Mouse (Mus musculus): ENCODE measurements around the gene Prkrip1. TPM values are rescaled to one million over a fixed set of nuclear protein-coding genes. Genes with fewer than 3 reads are reported as not detected.
A peak's percentile ranks its signal among the peaks of the same experiment; 100 is the strongest.

Gene Prkrip1
- 45.5 and 59.1 TPM in 2 replicates for total RNA-seq (2012; rRNA removed)
- total RNA-seq (2014; rRNA removed), result 43.7 and 47.7 TPM in 2 replicates
- polyA plus RNA-seq (2012; ENCODE audit: insufficient read length, low read depth), result 94.8 and 117 TPM in 2 replicates

- Histone ChIP-seq H3K4me1 (ENCODE audit: control insufficient read depth in 1 of 2, insufficient read depth in 2 of 2) (peaks cover 8 to 29% of the 10 kb centered on the region in 2 experiments), H3K9me3 (replicated peaks; ENCODE audit: low read length) (no peaks in the 10 kb centered on the region), H3K4me3 (replicated peaks in 1 of 3; ENCODE audit: low read depth in 2 of 3, low read length in 2 of 3, poor library complexity in 1 of 3) (peak within 1 kb of the TSS; percentile 72 to 99 (median 98)), H3K27ac (ENCODE audit: insufficient read depth, low read depth) (peak within 1 kb of the TSS; percentile 32), H3K27me3 (replicated peaks) (no peaks in the 10 kb centered on the region), H3K9ac (ENCODE audit: insufficient read depth, low read depth) (peak within 1 kb of the TSS; percentile 83), H3K4me2 (ENCODE audit: insufficient read depth, low read depth, poor library complexity, severe bottlenecking) (peak within 1 kb of the TSS; percentile 81), H3K36me3 (replicated peaks in 1 of 2; ENCODE audit: control insufficient read depth in 1 of 2, insufficient read depth in 1 of 2, low read length in 1 of 2) (peaks cover 22 to 34% of the 10 kb centered on the region in 2 experiments), H3K79me2 (replicated peaks; ENCODE audit: control insufficient read depth, extremely low read depth, insufficient read depth, poor library complexity, severe bottlenecking) (peaks cover 14% of the 10 kb centered on the region)
- peak; percentile 99 for DNase-seq (ENCODE audit: extremely low read depth)
- in situ Hi-C loops (cut with MboI; ENCODE audit: low pct_ligation_motif_present, low pct_unique_long_range_greater_than_20kb, low sequenced_read_pairs), result loop anchor here (5.0 kb wide), 1 partner anchor 49 kb away; the partner anchor contains the start of gene Sh2b2
- dilution Hi-C loops (cut with MboI; ENCODE audit: extremely low pct_ligation_motif_present, extremely low pct_unique_long_range_greater_than_20kb, low sequenced_read_pairs), result no loop called here
- TF ChIP-seq CHD1 (IDR thresholded peaks at IDR 0.05; ENCODE audit: low read depth, low read length), result no peak
- 0 out of 2 replicates have a peak, but pooled peaks have one; percentile 63 for TF ChIP-seq MAZ (IDR thresholded peaks at IDR 0.05; ENCODE audit: low read depth, low read length)
- no peak for TF ChIP-seq PAX5 (IDR thresholded peaks at IDR 0.05; ENCODE audit: low read length)
- TF ChIP-seq MAFK (IDR thresholded peaks at IDR 0.05; ENCODE audit: insufficient replicate concordance, low read length), result no peak
- peak; percentile 89 for TF ChIP-seq BHLHE40 (IDR thresholded peaks at IDR 0.05; ENCODE audit: low read depth, low read length)
- peak; percentile 90; the same call in 1 of the 2 replicates for TF ChIP-seq RCOR1 (conservative IDR thresholded peaks at IDR 0.05; ENCODE audit: low read depth, low read length)
- TF ChIP-seq NELFE (IDR thresholded peaks at IDR 0.05; ENCODE audit: low read depth, low read length), result peak; percentile 43; the same call in 1 of the 2 replicates
- peak; percentile 50; the same call in 1 of the 2 replicates for TF ChIP-seq TBP (conservative IDR thresholded peaks at IDR 0.05; ENCODE audit: low read depth, low read length)
- no peak for TF ChIP-seq ZMIZ1 (IDR thresholded peaks at IDR 0.05; ENCODE audit: low read depth, low read length)
- no peak for TF ChIP-seq POLR2AphosphoS2 (IDR thresholded peaks at IDR 0.05; ENCODE audit: low read depth, low read length)
- TF ChIP-seq CTCF (conservative IDR thresholded peaks at IDR 0.05 in 1 of 2, IDR thresholded peaks at IDR 0.05 in 1 of 2; ENCODE audit: low read depth in 2 of 2, low read length in 2 of 2), result no peak
- no peak for TF ChIP-seq ZC3H11A (IDR thresholded peaks at IDR 0.05; ENCODE audit: low read depth, low read length)
- peak; percentile 92 for TF ChIP-seq HCFC1 (IDR thresholded peaks at IDR 0.05; ENCODE audit: low read depth, low read length)
- peak; percentile 80 for TF ChIP-seq TCF12 (IDR thresholded peaks at IDR 0.05; ENCODE audit: low read depth, low read length)
- TF ChIP-seq MXI1 (IDR thresholded peaks at IDR 0.05; ENCODE audit: low read depth, low read length), result no peak
- no peak for TF ChIP-seq ZKSCAN1 (IDR thresholded peaks at IDR 0.05; ENCODE audit: borderline replicate concordance, low read depth, low read length)
- TF ChIP-seq ELF1 (IDR thresholded peaks at IDR 0.05; ENCODE audit: low read depth, low read length), result peak; percentile 73
- TF ChIP-seq EP300 (IDR thresholded peaks at IDR 0.05; ENCODE audit: low read length), result peak; percentile 86
- peak; percentile 67 for TF ChIP-seq JUND (conservative IDR thresholded peaks at IDR 0.05; ENCODE audit: low read depth, low read length)
- TF ChIP-seq NRF1 (IDR thresholded peaks at IDR 0.05; ENCODE audit: low read depth, low read length), result peak; percentile 97
- TF ChIP-seq ZNF384 (IDR thresholded peaks at IDR 0.05; ENCODE audit: low read depth, low read length), result peak; percentile 91
- no peak for TF ChIP-seq E2F4 (IDR thresholded peaks at IDR 0.05; ENCODE audit: insufficient replicate concordance, low read depth, low read length)
- TF ChIP-seq GABPA (IDR thresholded peaks at IDR 0.05; ENCODE audit: insufficient replicate concordance, low read depth, low read length), result peak; percentile 7; the same call in 1 of the 2 replicates
- peak; percentile 57 for TF ChIP-seq MAX (IDR thresholded peaks at IDR 0.05; ENCODE audit: low read length)
- peak; percentile 87 for TF ChIP-seq SIN3A (IDR thresholded peaks at IDR 0.05; ENCODE audit: low read length)
- TF ChIP-seq KAT2A (IDR thresholded peaks at IDR 0.05; ENCODE audit: insufficient replicate concordance, low read length), result peak; percentile 72; the same call in 1 of the 2 replicates
- TF ChIP-seq MEF2A (IDR thresholded peaks at IDR 0.05; ENCODE audit: borderline replicate concordance, low read depth, low read length), result peak; percentile 86
- peak; percentile 86 for TF ChIP-seq POLR2A (IDR thresholded peaks at IDR 0.05; ENCODE audit: low read depth, low read length)
- TF ChIP-seq ETS1 (conservative IDR thresholded peaks at IDR 0.05; ENCODE audit: low read depth, low read length), result peak; percentile 81
- no peak for TF ChIP-seq USF1 (IDR thresholded peaks at IDR 0.05; ENCODE audit: low read depth, low read length)
- no peak for TF ChIP-seq UBTF (IDR thresholded peaks at IDR 0.05; ENCODE audit: low read depth, low read length)
- TF ChIP-seq IRF4 (IDR thresholded peaks at IDR 0.05; ENCODE audit: low read depth, low read length), result peak; percentile 96
- no peak for TF ChIP-seq RAD21 (IDR thresholded peaks at IDR 0.05; ENCODE audit: low read depth, low read length)
- TF ChIP-seq CHD2 (IDR thresholded peaks at IDR 0.05; ENCODE audit: low read length), result peak; percentile 88
- TF ChIP-seq USF2 (conservative IDR thresholded peaks at IDR 0.05; ENCODE audit: low read depth, low read length), result no peak
- TF ChIP-seq JUN (IDR thresholded peaks at IDR 0.05; ENCODE audit: insufficient read depth, low read depth, low read length), result 0 out of 2 replicates have a peak, but pooled peaks have one; percentile 34
- TF ChIP-seq MYC (IDR thresholded peaks at IDR 0.05; ENCODE audit: low read depth, low read length), result peak; percentile 69; the same call in 1 of the 2 replicates
Observed at GRCm38 (mm10) chr5:136198474-136199391, at the start of gene Prkrip1. Gene Prkrip1, minus strand, starts transcription at chr5:136198963.

Measured in CH12.LX (cell line).